Mouse (Mus musculus) spleen, postnatal 14 days (tissue): ENCODE results near the gene Gm3164.
"Not testable (repeated sequence)": the region's sequence is repeated elsewhere in the genome, so short reads cannot be mapped to it uniquely, and the experiment has no call there.

Experiments
- DNase-seq, 2 experiments: peaks; one replicate each; pipeline ENCODE4 v3.0.0; 2021 to 2022; ENCODE audit warnings: low spot score in 2 of 2

The Gm3164 gene

DNA sequence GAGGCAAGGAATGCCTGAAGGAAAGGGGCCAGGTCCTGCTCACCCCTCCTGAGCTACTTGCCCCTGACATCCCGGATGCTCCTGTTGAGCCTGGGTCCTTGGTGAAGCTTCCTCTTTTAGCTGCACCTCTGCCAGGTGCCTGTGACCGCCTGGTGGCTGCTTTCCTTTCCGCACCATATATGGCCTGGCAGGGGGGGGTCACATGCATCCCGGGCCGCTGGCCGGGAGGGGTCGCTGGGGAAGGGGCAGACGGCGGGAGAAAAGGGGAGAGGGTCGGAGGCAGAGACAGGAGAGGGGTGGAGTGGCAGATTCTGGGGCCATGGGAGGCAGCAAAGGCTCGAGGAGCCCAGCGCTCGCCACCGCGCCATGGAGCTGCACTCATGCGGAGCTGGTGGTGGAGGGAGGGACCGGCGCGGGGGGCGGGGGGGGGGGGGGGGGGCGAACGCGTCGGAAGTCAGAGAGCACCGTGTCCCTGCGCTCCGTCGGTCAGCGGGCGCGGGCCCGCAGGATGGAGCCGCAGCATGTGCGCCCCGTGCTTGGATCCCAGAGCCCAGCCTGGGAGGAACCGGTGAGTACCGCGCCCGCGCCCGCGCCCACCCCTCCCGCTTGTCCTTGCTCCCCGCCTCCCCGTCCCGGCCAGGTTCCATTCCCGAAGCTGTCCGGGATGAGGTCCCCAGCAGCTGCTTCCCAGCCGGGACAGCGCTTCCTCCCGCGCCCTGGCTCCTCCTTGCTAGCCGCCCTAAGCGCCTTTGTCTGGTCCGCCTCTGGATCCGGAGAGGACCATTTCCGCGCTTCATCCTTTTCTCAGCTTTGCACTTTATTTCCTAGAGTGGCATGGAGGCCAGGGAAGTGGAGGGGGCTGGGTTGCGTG is at the start of gene Gm3164:
TSS of gene Gm3164 (plus strand) at position 484 of the 871 bp plus-strand sequence.
- not testable (repeated sequence) for DNase-seq

DNA sequence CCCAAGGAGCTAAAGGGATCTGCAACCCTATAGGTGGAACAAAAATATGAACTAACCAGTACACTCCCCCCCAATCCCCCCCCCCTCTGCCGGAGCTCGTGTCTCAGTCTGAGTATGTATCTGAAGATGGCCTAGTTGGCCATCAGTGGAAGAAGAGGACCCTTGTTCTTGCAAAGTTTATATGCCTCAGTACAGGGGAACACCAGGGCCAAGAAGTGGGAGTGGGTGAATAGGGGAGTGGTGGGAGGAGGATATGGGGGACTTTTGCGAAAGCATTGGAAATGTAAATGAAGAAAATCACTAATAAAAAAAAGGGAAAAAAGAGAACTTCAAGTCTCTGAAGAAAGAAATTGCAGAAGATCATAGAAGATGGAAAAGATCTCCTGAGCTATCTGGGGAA is 46.3 kb upstream of the Gm3164 start:
- DNase-seq, result not testable (repeated sequence)

DNA sequence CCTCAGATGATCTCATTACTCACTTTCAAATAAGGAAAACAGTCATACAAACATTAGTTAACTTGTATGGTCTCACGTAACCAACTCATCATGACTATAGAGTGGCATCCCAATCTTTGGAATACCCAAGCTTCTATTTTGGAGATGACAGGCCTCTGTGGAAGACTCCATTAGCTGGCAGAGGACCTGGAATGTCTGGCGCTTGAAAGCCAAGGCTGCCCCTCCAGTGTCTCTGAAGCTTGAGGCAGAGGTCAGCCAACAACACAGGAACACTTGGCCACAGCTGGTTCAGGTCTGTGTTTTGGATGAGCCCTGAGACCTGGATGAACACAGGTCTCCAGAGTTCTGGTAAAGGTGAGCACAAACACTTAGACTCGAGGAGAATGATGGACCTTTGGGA is 45.6 kb upstream of the Gm3164 start:
- DNase-seq, result not testable (repeated sequence)

DNA sequence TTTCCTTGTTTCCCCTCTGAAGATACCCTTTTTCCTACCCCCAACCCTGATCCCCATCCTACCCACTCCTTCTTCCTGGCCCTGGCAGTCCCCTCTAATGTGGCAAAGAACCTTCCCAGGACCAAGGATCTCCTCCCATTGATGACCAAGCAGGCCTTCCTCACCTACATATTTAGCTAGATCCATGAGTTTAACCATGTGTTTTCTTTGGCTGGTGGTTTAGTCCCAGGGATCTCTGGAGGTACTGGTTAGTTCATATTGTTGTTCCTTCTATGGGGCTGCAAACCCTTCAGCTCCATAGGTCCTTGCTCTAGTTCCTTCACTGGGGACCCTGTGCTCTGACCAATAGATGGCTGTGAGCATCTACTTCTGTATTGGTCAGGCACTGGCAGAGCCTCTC is 37.4 kb upstream of the Gm3164 start:
- not testable (repeated sequence) for DNase-seq

DNA sequence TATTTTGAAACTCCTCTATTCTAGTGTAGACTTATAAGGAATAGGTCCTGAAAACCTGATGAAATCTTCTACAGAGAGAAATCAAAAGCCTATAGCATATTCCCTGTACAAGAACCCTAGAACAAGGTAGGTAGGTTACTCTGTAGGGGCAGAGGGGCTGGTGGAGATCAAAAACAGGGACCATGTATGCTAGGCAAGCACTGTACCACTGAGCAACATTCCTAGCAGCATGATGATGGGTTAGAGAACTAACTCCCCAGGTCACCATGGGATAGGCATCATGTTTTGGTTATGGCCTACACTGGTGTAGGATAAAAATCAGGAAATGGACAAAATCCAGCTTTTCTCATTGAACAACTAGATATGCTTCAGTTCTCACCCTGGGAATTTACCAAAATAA is 29.6 kb upstream of the Gm3164 start:
- not testable (repeated sequence) for DNase-seq

DNA sequence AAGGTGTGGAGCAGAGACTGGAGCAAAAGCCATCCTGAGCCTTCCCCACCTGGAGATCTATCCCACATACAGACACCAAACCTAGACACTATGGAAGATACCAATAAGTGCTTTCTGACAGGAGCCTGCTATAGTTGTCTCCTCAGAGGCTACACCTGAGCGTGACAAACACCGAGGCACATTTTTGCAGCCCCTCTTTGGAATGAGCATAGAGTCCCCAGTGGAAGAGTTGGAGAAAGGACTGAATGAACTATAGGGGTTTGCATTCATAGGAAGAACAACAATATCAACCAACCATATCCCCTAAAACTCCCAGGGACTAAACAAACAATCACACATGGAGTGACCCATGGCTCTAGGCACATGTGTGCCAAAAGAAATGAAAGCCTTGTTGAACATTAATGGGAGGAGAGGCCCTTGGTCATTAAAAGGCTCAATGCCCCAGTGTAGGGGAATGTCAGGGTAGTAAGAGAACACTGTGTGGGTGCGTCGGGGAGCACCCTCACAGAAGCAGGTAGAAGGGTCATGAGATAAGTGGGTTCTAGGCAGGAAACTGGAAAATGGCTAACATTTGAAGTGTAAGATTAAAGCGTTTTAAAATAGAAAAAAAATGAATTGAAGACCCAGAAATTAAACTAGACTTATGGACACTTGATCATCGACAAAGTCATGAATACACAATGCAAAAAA is 22.3 kb upstream of the Gm3164 start:
- not testable (repeated sequence) for DNase-seq

DNA sequence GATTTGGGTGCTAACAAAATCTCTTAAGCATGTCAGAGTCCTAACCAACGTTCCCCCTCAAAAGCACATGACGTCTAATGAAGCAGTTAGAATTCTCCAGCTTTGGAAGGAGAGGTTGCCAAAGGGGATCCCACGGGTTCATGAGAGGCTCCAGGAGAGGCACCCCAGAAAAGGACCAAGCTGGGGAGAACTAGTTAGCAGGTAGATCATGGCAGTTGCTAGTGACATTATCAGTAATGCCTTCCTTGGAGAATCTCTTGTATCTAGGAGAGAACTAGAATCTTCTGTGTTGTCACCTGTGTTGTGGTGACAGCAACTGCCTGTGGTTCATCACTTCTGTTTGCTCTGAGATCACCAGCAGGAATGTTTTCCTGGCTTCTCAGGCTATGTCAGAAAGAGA is 18.0 kb upstream of the Gm3164 start, which contains the start of gene Gm3159:
TSS of gene Gm3159 (plus strand) at position 301 of the 400 bp plus-strand sequence.
- not testable (repeated sequence) for DNase-seq

DNA sequence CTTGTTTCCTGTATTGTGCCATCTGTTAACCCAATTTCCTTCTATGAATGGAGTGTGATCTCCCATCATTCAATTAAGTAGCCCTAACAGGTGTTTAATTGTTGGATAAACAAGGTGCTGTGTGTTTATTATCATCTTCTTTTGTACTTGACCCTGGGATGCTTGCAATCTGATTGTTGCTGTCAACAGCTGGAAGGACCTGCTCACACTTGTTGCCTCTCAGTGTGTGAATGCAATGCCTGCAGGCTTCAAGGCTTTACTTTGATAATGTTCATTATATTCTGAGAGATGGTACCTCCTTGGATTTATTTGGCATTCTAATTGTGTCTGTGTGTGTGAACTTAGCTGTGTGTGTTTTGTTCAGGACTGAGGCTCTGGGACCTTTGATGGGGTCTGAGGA is 16.6 kb upstream of the Gm3164 start:
- DNase-seq, result not testable (repeated sequence)

DNA sequence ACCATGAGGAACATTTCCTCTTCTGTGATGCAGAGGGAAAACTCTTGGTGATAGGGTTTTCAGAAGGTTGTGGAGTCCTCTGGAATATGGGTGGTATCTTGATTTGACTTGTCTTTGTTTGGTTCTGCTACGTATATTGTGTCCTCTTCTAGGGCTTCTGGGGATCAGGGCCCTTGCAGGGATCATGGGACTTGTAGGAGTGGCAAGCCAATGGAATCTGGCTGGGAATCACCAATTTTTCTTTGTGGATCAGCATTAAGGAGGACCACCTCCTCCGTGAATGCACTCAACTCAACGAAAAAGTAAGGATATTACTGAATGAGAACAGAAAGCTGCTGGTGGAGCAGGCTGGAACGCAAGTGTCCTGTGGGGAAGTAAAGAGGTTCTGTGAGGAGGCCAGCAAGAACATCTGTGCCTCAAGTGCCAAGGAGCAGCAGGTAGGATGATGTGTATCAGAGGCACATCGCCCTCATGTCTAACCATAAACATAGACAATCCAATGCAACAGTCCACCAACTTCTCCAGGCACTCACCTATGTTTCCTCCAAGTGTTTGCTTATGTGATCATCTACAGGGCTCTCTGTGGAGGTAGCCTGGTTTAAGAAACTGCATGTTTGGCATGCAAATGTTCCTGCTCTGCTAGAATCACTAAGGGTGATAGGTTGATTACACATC is 15.0 kb upstream of the Gm3164 start:
- DNase-seq, result not testable (repeated sequence)

DNA sequence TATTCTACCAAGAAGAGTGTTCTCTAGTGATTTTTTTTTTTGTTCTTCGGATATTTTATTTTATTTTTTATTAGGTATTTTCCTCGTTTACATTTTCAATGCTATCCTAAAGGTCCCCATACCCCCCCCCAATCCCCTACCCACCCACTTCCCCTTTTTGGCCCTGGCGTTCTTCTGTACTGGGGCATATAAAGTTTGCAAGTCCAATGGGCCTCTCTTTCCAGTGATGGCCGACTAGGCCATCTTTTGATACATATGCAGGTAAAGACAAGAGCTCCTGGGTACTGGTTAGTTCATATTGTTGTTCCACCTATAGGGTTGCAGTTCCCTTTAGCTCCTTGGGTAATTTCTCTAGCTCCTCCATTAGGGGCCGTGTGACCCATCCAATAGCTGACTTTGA is 14.0 kb upstream of the Gm3164 start:
- DNase-seq, result not testable (repeated sequence)

DNA sequence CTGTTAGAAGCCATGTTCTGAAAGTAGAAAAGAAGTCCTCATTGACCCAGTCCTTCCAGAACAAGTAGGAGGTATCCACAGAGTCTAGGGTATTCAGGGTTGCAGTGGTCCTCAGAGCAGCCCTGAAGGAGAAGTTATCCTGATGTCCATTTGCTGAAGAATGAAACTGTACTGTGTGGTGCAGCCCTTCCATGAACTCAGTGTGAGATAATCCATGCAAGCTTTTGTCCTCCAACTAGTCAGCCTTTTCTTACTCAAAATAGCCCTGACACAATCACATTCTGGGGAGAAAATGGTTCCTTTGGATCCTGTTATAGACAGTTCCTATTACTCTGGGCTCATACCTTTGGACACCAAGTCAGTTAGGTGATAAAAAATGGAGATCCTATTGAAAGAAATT is 11.4 kb upstream of the Gm3164 start:
- DNase-seq, result not testable (repeated sequence)

DNA sequence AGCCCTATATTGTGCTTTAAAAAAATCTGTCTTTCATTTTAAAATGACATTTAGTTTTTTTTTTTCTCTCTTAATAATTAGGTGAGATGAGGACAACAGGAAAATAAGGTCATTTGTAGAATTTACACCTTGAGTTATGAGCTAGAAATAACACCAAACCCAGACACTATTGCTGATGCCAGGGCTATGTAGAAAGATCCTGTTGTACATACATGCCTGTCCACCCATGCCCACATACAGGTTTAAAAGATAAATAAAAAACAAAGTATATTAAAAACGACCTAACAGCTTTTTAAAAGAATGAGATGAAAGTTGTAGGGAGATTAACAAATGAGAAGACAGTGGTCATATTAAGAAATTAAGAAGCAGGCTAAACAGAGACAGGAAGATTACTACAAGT is 5.3 kb upstream of the Gm3164 start:
- DNase-seq, result not testable (repeated sequence)

DNA sequence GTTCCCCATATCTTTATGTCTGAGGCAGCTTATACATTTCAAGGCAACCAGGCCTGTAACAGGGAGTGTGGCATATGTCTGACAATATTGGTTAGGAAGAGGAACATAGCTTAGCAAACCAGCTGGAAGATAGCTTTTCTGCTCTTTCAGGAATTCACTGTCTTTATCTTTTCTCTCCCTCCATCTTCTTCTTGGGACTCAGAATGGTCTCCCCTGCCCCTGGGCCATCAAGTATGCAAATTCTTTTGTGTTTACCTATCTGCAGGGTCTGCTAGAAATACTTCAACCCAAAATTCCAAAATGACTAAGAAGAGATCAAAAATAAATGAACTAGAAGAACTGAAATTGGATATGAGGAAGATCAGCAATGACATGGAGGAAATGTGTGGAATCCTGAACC is 15.4 kb downstream of the Gm3164 start, which contains the start of gene Gm3173:
TSS of gene Gm3173 (plus strand) at position 301 of the 400 bp plus-strand sequence.
- DNase-seq, result not testable (repeated sequence)

DNA sequence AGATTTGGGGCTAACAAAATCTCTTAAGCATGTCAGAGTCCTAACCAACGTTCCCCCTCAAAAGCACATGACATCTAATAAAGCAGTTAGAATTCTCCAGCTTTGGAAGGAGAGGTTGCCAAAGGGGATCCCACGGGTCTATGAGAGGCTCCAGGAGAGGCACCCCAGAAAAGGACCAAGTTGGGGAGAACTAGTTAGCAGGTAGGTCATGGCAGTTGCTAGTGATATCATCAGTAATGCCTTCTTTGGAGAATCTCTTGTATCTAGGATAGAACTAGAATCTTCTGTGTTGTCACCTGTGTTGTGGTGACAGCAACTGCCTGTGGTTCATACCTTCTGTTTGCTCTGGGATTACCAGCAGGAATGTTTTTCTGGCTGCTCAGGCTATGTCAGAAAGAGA is 66.2 kb downstream of the Gm3164 start, which contains the start of gene Gm3182:
TSS of gene Gm3182 (plus strand) at position 301 of the 400 bp plus-strand sequence.
- DNase-seq, result not testable (repeated sequence)
